Mouse (Mus musculus): ENCODE measurements around the gene Zbtb16.

The Zbtb16 gene

DNA sequence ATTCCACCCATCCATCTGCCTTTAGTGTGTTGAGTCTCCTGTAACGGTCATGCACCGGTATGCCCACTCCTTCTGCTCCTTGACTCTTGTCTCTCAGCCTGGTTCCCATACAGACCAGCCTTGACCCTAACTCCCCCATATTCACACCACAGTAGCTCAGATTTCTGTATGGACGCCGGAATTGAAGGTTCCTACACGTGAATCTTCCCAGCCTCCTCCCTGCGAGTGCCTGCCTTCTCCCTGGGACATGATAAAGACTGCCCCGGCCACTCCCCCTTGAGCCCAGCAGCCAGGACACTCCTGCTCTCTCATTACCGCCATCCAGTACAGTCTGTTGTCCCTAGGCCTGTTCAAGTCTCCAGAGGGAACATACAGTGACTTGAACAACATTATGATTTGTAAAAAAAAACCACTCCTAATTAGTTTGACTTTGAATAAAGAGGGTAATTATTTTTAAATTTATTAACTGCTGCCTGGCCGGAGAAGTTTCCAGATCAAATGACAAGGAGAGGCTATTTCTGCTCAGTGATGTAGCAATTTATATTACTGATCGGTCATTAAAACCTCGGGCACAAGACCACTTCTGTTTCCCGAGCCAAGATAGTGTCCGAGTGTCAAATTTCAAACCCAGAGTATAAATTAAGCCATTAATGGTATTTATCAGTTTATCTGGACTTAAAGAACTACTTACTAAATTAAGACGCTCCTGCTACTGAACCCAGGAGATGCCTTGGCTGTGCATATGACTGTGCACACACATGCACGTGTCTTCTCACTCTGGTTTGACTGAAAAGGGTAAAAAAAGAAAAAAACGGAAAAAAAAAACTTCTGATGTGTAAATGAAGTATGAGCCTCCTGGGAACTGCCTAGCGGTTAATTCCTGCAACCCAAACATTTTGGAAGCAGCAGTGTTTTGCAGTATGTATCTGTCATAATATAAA lies 125.4 kb downstream of the Zbtb16 start:
- no peak for DNase-seq (ENCODE audit: low spot score in 2 of 2)

DNA sequence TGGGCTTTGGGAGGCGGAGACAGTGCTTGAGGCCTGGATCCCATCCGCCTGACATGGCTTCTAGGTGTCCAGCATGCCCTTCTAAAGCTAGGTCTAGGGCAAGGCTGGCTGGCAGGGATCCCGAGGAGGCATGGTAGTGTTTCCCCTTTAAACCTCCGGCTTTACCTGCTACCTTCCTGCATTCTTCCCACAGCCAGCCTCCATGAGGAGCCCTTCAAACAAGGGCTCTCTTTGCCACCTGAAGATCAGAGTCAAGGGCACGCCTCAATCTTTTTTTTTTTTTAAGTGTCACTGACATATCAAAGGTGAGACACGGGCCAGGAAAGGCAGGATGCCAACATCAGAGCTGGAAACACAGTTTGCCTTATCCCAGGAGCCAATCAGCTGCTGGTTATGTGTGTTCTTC lies 128.2 kb downstream of the Zbtb16 start:
- no peak for DNase-seq (ENCODE audit: low spot score in 2 of 2)

DNA sequence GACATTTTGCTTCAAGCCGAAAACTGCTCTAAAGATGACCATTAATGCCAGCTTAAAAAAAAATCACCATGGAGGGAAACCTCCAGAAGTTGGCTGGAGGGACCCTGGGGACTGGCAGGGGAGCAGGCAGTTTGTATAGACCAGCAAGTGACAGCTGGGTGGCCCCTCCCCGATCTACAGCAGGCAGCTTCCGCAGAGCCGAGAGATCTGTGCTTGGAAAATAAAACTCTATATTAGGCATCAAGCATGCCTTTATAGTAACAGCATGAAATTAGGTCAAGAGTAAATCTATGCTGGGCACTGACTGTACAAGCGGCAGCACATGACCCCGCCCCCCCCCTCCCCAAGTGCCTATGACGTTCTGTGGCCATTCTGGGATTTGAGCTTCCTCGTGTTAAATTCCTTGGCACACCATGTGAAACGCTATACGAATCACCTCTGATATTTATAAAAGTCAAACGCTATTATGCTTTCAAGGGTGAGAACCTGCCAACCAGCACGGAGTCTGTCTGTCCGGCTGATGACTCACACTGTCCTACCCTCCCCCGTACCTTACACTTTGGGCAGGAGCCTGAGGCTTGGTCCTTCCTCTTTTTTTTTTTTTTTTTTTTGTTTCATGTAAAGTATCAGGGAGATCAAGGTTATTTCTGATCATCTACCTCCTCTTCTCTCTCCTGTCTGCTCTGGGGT lies 128.7 kb downstream of the Zbtb16 start:
- DNase-seq (ENCODE audit: low spot score in 2 of 2), result no peak

DNA sequence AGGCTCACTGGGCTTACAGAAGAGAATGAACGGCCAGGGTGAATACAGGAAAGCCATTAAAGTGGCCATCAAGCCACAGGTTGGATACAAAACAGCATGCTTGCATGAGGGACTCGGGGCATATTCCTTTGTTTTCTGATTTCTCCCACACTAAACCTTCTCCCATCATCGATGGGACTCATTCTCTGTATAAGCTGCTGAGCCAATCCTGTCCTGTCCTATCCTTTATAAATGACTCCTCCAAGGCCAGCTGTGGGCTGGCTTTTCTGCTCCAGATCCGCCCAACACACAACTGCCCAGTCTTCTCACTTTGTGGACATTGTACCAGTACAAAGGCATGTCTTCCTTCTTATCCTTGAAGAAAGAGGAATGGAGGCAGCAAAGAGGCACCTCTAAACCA lies 134.7 kb downstream of the Zbtb16 start:
- DNase-seq (ENCODE audit: low spot score in 2 of 2), result no peak

DNA sequence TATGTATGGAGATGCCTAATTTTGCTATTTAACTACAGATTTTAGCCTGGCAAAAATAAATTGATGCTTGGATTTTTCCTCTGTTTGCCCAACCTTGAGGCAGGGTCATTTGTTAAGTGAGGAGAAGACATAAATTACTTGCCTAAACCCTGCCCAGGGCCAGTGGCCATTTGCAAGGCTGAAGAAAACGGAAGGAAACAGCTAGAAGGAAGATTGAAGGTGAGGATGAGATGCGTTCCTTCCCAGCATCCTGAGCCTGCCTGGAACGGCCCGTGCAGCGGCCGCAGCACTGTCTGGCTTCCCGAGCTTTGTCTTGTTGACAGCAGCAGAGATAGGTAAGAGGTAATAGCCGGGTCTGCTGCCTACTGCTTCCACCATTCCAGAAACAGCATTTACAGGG lies 135.2 kb downstream of the Zbtb16 start:
- no peak for DNase-seq (ENCODE audit: low spot score in 2 of 2)

DNA sequence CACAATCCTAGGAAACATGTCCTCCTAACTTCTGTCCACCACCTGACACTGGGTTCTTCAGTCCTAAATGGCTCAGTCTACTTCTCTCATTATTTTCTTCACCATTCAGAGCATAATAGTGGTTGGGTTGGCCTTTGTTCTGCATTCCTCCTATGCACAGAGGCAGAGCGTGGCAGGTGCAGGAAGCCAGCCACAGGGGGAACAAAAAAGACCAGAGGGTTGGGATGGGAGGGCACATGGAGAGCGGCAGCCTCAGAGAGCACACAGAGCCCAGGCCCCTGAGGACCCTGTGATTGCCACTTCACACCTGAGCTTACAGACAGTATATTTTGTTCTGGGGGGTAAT lies 138.6 kb downstream of the Zbtb16 start:
- no peak for DNase-seq (ENCODE audit: low spot score in 2 of 2)

DNA sequence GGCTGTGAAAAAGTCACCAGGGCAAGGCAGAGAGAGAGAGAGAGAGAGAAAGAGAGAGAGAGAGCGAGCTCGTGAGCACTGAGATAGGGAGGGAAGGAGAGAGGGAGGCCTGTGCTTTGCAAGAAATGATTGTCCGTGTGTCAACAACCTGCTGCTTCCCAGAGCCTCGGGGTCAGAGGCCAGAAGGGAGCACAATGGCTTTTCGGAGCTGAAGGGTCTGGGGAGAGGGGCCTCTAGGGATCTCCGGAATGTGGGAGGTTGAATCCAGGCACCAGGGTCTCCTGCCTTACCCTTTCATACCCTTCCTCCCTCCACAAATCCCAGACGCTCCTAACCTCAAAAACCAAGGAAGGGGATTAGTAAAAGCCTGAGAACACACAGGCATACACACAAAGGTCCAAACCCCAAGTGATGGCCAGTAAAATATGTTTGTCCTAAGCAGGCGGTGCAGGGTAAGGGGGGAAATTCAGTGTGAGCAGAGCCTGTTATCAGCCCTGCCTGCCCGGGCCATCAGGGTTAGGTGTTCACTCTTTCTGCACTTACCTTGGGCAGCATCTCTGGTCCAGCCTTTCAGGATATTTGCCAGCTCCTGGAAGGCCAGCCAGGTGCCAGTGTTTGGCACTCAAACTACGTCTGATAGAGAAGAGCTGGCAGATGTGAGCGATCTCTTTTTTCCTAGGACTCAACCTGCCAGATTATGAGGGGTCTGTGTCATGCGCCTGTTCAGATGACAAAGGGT lies 139.1 kb downstream of the Zbtb16 start:
- no peak for DNase-seq (ENCODE audit: low spot score in 2 of 2)

DNA sequence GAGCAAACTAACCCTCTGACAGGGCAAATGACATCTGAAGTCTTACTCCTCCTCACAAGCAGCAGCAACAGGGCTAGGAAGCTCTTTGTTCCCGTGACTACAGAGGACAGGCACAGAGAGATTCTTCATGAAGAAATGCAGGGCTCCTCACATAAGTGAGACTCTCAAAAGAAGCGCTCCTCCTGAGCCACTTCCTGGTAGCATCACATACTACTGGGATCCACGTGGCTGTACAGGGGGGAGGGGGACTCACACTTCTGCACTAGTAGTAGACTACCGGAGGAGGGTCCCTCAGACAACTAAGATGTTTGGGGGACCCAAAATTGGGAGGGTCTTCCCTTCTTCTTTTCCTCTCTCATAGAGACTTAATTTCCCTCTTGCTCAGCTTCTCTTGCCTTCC lies 139.7 kb downstream of the Zbtb16 start:
- no peak for DNase-seq (ENCODE audit: low spot score in 2 of 2)

DNA sequence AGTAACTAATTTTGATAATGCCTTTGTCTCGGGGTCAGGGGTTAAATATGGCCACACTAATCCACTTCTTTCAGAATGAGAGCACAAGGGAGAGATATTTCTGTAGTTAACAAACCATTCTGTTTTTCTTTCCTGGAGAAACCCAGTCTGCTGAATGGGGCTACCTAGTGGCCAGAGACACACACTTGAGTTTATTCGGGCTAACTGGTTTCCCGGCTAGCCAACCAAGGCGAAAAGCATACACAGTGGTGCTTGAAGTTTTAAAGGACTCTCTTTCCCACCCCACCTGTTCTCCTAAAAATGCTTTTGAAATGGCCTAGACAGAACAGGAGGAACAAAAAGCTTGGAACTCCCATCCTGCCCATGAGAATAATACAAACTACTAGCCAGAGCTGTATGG lies 140.2 kb downstream of the Zbtb16 start:
- DNase-seq (ENCODE audit: low spot score in 2 of 2), result no peak

DNA sequence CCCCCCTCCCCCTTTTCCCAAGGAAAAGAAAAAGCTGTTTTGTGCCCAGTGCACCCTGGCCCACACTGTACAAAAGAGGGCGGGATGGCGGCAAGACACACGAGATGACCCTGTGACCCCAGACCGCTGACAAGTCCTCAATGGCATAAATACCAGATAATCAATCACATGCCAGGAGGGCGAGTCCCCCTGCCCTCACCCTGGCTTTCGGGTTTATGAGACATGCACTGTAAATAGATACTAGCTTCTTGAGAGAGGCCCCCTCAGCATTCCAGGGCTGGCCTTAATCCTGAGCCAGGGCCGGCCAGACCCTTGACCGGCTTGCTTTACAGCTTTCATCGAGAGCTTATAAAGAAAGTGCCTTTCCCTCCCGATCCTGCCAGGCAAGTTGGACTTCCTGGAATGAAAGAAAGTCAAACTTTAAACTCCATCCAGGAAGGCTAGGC lies 141.4 kb downstream of the Zbtb16 start:
- DNase-seq (ENCODE audit: low spot score in 2 of 2), result no peak

DNA sequence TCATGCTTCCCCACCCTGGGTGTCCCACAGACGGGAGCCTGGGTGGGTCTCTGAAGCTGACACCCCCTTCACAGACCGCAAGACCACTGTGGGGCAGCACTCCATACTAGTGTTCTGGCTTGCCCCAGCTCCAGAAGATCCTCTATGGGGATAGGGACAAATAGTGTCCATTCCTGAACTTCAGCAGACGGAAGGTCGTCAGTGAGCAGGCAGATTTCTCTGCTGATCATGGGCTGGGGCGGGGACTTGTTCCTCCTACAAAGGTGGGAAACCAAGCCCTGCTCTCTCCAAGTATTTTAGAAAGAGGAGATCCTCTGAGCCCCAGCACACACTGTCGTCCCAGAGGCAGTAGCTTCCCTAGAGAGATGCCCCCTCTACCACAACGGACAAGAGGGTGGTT lies 142.3 kb downstream of the Zbtb16 start:
- DNase-seq (ENCODE audit: low spot score in 2 of 2), result no peak

DNA sequence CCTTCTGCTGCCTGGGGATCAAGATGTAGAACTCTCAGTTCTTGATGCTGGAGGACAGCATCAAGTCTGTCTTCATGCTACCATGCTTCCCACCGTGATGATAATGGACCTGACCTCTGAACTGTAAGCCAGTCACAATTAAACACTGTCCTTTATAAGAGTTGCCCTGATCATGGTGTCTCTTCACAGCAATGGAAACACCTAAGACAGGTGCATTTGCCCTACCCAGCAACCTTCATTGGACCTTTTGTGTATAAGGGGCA lies 146.4 kb downstream of the Zbtb16 start:
- no peak for DNase-seq (ENCODE audit: low spot score in 2 of 2)

DNA sequence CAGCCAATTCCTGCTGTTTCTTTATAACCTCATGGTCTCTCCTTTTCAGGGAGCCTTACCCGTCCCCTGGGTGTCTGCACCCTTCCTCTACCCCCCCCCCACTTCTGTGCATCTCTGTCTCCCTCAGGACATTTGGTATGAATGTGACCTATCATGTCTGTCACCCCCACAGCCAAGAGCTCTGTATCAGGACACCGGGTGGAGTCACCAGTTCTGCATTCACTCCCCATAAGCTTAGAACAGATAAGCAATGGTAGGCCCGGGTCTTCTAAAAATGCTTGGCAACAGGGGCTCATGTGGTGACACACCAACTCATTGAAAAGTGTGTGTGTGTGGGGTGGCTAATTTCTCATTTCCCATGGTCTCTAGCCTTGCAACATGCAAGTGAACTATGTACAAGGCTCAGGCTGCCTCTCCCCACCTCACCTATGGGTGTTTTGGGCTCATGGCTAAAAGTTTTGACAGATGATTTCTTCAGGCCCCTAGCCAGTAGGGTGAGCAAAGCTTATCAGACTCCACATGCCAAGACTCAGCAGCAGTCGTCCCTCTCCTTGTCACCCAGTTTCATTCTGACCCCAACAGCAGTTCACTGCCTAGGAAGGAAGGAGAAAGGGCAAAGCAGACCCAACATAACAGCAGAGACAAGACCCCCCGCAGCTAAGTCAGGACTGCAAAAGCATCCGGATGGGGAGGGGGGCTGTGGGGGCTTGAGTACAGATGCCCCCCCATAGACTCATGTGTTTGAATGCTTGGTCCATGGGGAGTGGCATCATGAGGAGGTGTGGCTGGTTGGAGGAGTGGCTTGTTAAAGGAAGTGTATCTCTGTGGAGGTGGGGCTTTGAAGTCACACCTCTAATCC lies 146.9 kb downstream of the Zbtb16 start:
- no peak for DNase-seq (ENCODE audit: low spot score in 2 of 2)

DNA sequence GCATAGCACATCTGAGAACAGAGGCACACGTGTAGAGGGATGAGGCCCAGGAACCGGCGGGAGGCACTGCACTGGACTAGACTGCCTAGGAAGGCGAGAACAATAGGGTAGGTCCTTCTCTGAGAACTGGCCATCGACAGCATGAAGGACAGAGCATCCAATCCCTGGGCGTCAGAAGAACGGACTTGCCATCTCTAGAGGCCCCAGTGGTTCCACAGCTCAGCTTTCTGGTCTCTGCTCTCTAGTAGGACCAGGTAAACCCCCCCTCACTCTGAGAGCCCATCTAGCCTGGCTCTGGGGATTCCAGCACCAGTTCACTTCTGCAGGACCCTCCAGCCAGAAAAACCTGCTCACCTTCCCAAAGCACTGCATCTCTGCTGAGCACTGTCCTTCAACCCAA lies 148.1 kb downstream of the Zbtb16 start:
- DNase-seq (ENCODE audit: low spot score in 2 of 2), result no peak

DNA sequence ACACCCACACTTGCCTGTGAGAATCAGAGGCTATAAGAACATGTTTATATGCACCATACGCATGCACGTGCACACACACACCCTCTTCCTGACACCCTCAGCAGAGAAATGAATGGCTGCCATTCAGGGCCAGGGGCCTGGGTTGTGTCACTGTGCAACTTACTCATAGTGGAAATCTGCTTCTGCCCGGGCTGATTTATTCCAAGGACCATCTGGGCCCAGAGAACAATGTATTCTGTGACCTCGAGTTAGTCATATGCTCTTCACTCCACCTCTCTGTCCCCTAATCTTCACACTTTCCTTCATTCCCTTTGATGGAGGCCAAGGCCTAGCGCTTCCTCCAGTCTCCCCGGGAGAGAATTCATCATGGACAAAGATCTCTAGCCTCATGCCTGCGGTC lies 150.3 kb downstream of the Zbtb16 start:
- no peak for DNase-seq (ENCODE audit: low spot score in 2 of 2)

DNA sequence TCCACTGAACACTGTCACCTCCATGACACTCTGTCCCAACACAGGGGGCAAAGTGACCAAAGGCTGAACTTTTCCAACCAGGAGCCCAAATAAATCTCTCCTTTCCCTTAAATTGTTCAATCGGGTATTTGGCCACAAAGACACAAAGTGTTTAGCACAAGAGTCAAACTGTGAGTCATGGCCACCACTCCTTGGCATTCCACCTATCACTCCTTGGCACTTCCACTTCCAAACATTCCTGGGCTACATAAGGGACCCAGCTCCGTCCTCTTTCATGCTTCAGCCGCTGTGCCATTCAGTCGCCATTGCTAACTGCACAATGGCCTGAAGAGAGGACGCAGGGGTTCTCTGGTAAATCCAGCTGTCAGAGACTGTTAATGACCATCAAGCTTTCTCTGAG lies 151.9 kb downstream of the Zbtb16 start:
- no peak for DNase-seq (ENCODE audit: low spot score in 2 of 2)

DNA sequence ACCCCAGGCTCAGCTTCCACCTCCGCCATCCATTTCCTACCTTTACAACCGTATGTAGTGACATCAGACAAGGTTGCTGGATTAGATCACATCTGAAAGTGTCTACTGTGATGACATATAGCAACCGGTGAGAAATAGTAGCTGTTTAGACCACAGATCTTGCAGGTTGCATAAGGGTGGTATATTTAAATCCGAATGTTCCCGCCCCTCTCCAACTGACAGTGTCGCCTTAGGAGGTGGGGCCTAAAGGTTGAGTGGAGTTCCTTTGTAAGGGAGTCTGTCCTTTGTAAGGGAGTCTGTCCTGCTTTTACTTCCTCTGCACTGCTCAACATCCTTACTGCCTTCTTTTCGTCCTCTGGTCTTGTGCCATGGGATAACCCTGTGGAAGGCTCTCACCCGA lies 154.8 kb downstream of the Zbtb16 start:
- no peak for DNase-seq (ENCODE audit: low spot score in 2 of 2)

DNA sequence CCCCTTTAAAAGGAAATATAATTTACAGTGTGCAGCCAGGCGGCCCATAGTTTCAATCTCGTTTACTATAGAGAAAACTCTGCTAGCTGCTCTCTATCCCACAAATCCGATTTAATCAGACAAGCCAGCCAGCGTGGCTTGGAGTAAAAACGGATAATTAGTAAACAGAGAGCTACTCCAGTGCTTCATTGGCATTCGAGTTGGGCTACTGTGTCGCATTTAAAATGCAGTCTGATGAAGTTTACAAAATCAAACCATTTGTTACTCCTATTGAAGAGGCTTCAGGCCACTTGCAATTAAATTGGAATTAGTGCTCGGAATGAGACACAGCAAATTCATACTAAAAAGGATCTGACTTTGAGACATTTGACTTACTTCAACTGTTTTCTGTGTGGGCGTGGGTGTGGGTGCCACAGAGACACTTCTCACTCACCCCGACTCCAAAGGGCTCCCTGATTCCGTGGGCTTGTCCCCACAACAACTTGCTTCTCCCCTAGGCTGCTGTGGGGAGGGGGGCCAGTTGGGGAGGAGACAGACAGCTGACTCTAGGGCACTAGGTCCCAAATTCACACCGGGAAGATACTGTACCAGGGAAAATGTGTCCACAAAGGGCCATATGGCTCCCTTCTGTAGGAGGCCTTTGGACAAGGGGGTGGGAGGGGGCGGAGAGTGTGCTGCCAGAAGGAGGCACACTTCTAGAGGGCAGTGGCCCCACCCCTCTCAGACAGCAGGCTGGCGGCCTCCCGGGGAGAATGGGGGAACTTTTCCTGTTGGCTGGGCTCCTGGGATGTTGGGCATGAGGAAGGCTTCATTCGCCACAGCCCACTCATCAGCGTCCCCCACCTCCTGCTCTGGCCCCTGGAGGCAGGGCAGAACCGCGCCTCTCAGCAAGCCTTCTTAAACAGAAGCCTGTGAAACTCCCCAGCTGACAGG lies 157.3 kb downstream of the Zbtb16 start:
- no peak for DNase-seq (ENCODE audit: low spot score in 2 of 2)

DNA sequence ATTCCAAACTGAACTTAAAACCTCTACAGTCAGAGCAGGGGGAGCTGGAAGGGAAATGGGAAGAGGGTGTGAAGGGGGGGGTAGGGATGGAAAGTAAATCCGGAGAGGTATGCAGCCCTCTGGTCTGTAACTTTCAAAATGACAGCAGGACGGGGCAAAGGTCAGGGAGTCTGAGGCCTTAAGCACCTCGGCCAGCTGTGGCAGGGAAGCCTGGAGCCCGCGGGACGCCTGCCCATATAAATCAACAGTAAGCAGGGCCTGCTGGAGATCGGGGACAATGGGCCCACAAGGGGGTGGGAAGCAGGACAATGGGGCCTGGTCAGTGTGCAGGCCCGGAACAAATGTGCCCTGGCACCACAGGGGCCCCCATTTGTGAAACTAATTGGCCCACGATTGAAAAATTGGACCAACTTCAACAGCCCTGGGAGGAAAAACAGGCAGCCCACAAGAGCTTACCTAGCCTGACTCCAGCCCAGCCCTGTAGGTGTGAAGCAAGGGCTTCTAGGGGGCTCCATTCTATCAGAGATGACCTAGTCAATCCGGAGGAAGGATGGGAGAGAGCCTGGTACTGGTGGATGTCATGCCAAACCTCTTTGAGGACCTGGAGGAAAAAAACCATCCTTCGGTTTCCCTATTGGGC lies 160.8 kb downstream of the Zbtb16 start:
- DNase-seq (ENCODE audit: low spot score in 2 of 2), result no peak

DNA sequence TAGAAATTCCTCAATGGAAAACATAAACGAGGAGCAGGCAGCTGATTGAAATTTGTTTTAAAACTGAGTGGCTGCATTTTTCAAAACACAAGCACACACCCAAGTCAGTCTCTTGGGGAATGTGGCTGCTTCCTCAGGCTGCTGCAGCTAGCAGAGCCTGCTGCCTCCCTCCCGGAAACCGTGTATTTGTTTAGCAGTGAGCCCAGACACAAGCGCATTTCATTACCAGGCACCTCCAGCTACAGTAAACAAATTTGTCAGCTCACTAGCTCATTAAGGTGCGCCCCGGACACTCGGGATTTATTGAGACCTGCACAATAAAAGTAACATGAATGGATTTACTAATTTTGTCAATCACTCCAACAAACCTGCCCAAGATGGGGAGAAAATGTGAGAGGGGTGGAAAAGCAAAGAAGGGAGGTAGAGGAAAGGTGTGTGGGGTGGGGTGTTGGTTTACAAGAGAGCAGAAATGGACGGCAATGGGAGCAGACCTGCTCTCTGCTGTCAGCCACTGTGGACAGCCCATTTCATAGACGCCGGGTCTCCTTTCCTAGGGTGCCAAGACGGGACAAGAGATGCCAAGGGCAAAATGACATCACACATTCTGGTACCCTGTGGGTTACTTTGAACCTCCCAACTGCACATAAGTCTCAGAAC lies 161.5 kb downstream of the Zbtb16 start:
- no peak for DNase-seq (ENCODE audit: low spot score in 2 of 2)
